Mouse (Mus musculus): Measurements from ENCODE around the gene 1110065P20Rik.

DNA sequence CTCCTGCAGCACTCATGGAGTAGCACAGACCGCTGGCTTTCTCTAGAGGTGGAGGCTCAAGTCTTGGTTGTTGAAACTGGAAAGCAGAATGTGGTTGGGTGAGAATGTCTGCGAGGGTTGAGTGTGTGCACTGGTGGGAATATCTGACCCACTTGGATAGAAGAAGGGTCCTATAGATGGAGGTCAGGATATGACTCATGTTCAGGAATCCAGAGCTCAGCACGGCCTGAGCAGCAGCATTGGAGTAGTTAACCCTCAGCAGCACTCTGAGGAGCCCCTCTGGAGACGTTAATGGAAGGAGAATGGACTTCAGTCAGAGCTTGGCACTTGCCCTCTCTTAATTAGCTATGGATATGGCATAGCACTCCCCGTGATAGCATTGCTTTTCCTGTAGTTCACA lies 21.3 kb downstream of the 1110065P20Rik start:
- TF ChIP-seq CTCF (IDR thresholded peaks at IDR 0.05; ENCODE audit: low read depth, low read length) (no peak), GATA1 (IDR thresholded peaks at IDR 0.05; ENCODE audit: borderline replicate concordance, low read length) (no peak), GATA2 (IDR thresholded peaks at IDR 0.05; ENCODE audit: borderline replicate concordance, low read depth, low read length) (no peak), TAL1 (conservative IDR thresholded peaks at IDR 0.05; ENCODE audit: low read depth, low read length) (no peak), POLR2AphosphoS5 (IDR thresholded peaks at IDR 0.05; ENCODE audit: insufficient replicate concordance, low read depth, low read length) (no peak)

Data from G1E (cell line).